Mouse (Mus musculus) activated CD4-positive, CD25-positive, alpha-beta regulatory T cell (primary cell): ENCODE measurements around the gene Ssrp1. TPM values are rescaled to one million over a fixed set of nuclear protein-coding genes. Genes with fewer than 3 reads are reported as not detected.

Source experiments
- polyA plus RNA-seq, 2 experiments: library from polyadenylated mRNA; unstranded; fragments of 100-300 nt; shearing (Covaris generic); gene quantifications; one replicate each; pipeline ENCODE4 v1.2.1; 2017

Ssrp1 gene
- 100 to 1,000 TPM; 162 to 179 TPM for polyA plus RNA-seq

GRCm38 (mm10) chr2:85037047-85038026 lies at the start of gene Ssrp1, which contains the start of gene P2rx3:
Ssrp1 (plus strand) TSS chr2:85037234.
P2rx3 (minus strand) TSS chr2:85037462.

GRCm38 (mm10) chr2:84987930-84988329 lies 49.1 kb upstream of the Ssrp1 start, which contains the start of gene Prg3:
Prg3 (plus strand) TSS chr2:84988215.

GRCm38 (mm10) chr2:85047596-85048167 lies 10.6 kb downstream of the Ssrp1 start, which contains the start of gene Tnks1bp1:
Tnks1bp1 (plus strand) TSS chr2:85048022.

Other genes with a start within 250 kb of the Ssrp1 start
- 10 to 100 TPM; 23.1 to 71.4 TPM for gene Ube2l6, start 238.4 kb upstream of the Ssrp1 start, polyA plus RNA-seq
- under 1 TPM in 1 of 2 experiments, not detected in 1; 0.16 TPM for gene Smtnl1, start 214.6 kb upstream of the Ssrp1 start, polyA plus RNA-seq
- 10 to 100 TPM; 21.9 to 43.6 TPM for gene Timm10, start 210.2 kb upstream of the Ssrp1 start, polyA plus RNA-seq
- 1 to 10 TPM; 7.3 to 8.2 TPM for gene Slc43a1, start 198.4 kb upstream of the Ssrp1 start, polyA plus RNA-seq
- gene Rtn4rl2, start 150.5 kb upstream of the Ssrp1 start, polyA plus RNA-seq, result not detected
- 10 to 100 TPM; 10.3 to 15.7 TPM for gene Slc43a3, start 100.7 kb upstream of the Ssrp1 start, polyA plus RNA-seq
- gene Prg2, start 56.8 kb upstream of the Ssrp1 start, polyA plus RNA-seq, result 1 to 10 TPM; 7.7 to 8.3 TPM
- under 1 TPM; 0.29 to 0.43 TPM for gene Prg3, start 49.0 kb upstream of the Ssrp1 start, polyA plus RNA-seq
- gene P2rx3, start 228 bp downstream of the Ssrp1 start, polyA plus RNA-seq, result 1 to 10 TPM in 1 of 2 experiments, not detected in 1; 2.1 TPM
- 10 to 100 TPM in 1 of 2 experiments, 1 to 10 TPM in 1; 9.3 to 12.7 TPM for gene Tnks1bp1, start 10.8 kb downstream of the Ssrp1 start, polyA plus RNA-seq
- gene Aplnr, start 99.0 kb downstream of the Ssrp1 start, polyA plus RNA-seq, result under 1 TPM in 1 of 2 experiments, not detected in 1; 0.32 TPM
- not detected for gene Lrrc55, start 160.0 kb downstream of the Ssrp1 start, polyA plus RNA-seq